Mouse (Mus musculus): ENCODE measurements around the gene Nek8.

DNA sequence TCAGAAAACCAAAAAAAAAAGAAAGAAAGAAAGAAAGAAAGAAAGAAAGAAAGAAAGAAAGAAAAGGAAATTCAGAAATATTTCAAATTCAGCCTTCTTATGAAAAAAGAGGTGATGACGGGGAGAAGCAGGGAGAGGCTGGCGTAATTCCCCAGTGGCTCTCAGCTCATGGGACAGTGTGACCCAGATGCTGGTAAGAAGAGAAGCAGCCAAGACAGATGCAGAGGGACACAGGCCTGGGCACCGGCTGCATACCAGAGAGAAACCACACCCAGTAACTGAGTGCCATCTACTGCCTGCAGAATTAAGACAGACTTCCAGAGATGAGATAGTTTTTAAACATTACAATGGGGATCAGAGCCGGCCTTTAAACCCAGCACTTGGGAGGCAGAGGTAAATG lies 47.1 kb upstream of the Nek8 start:
- TF ChIP-seq EP300 (IDR thresholded peaks at IDR 0.05; ENCODE audit: low read depth): no peak
- TF ChIP-seq CTCF (IDR thresholded peaks at IDR 0.05; ENCODE audit: low read depth): no peak

Measured in liver, embryonic 14.5 days (tissue).